23 mouse cellular contexts compared by ENCODE assay signal in the genomic region with DNA sequence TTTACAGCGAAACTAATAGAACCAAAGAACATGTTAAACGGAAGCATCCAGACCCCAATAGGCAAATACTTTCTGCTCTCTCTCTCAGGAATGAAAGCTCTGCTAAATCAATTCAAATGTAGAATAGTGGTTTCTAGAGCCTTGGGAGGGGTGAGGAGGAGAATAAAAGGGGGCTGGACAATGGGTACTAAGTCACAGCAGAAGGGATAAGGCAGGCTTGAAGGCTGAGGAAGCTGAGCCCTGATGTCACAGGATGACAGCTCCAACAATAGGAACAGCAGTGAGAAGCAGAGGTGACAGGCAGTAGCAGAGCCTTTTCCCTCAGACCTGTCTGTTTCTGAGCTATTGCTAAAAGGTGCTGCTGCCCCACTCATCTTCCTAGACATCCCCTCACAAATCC. TPM values are rescaled to one million over a fixed set of nuclear protein-coding genes. Genes with fewer than 3 reads are reported as not detected.
DNase-seq lines count a peak whose midpoint lies in the region; ATAC-seq and TF ChIP-seq lines count a peak whose summit lies in the region.
"Had no signal": no experiment of that assay in that cellular context is flagged by ENCODE, and none has a peak within 500 bp of the region (broad histone marks: within the 10 kb centered on the region; RNA-seq: fewer than 3 reads in every experiment).

No protein-coding gene starts in this region.

- no peak for TF ChIP-seq CTCF in brain, embryonic 14.5 days (IDR thresholded peaks at IDR 0.05; ENCODE audit: borderline replicate concordance, extremely low read depth, insufficient read depth, insufficient read length)

- TF ChIP-seq POLR2A in brain, embryonic 14.5 days (IDR thresholded peaks at IDR 0.05; ENCODE audit: borderline replicate concordance, extremely low read depth, insufficient read depth, insufficient read length, poor library complexity, severe bottlenecking), result no peak

- H3K9ac ChIP-seq in midbrain, embryonic 15.5 days, result no peak overlapping the region
- H3K9ac ChIP-seq: embryonic facial prominence, embryonic 15.5 days; heart, embryonic 13.5 days had no signal

- H3K4me1 ChIP-seq in midbrain, embryonic 10.5 days, result peaks cover 29% of the 10 kb centered on the region
- H3K4me1 ChIP-seq in midbrain, embryonic 15.5 days, result no peaks in the 10 kb centered on the region

- no peak for ATAC-seq in midbrain, embryonic 15.5 days (replicated peaks)
- ATAC-seq: forebrain, embryonic 14.5 days; hindbrain, embryonic 16.5 days; Patski had no signal

- DNase-seq in embryo, embryonic 10.5 days (ENCODE audit: low spot score), result peak; percentile 44
- no peak for DNase-seq in embryo, embryonic 9.5 days (ENCODE audit: extremely low spot score)
- peak; percentile 44 for DNase-seq in midbrain, embryonic 10.5 days (ENCODE audit: low spot score)
- DNase-seq in ES-CJ7 (ENCODE audit: low read depth, low spot score), result peak; percentile 26
- DNase-seq in brain, embryonic 14.5 days (ENCODE audit: low read depth), result peak; percentile 20
- no peak for DNase-seq in urinary bladder, postnatal 4 days (ENCODE audit: low spot score in 2 of 2)
- DNase-seq: adrenal gland, adult 8-10 months; adrenal gland, postnatal 36 days; cerebellum, adult 11 months; cerebellum, adult 8-10 months; cerebellum, postnatal 14 days; gastrocnemius, adult 2 months; gastrocnemius, postnatal 25 days; heart, postnatal 4 days had no signal

- H3K9me3 ChIP-seq in midbrain, embryonic 10.5 days (replicated peaks), result no peaks in the 10 kb centered on the region
- no peaks in the 10 kb centered on the region for H3K9me3 ChIP-seq in midbrain, embryonic 15.5 days
- H3K9me3 ChIP-seq: embryonic facial prominence, embryonic 15.5 days; forebrain, embryonic 10.5 days; heart, embryonic 13.5 days had no signal

- peak overlapping the region; percentile 67 for H3K27ac ChIP-seq in midbrain, embryonic 10.5 days (replicated peaks)
- no peak overlapping the region for H3K27ac ChIP-seq in midbrain, embryonic 15.5 days
- H3K27ac ChIP-seq: embryonic facial prominence, embryonic 15.5 days; forebrain, embryonic 10.5 days; gastrocnemius, adult 2 months; heart, embryonic 13.5 days had no signal

- 44% methylated on average over 2 of the region's 2 CpGs for WGBS in midbrain, embryonic 10.5 days
- WGBS in midbrain, embryonic 15.5 days, result 21% methylated on average over 2 of the region's 2 CpGs

- H3K27me3 ChIP-seq in midbrain, embryonic 10.5 days (ENCODE audit: low read depth, poor library complexity, severe bottlenecking), result no peaks in the 10 kb centered on the region
- H3K27me3 ChIP-seq in midbrain, embryonic 15.5 days (replicated peaks), result no peaks in the 10 kb centered on the region
- H3K27me3 ChIP-seq: embryonic facial prominence, embryonic 15.5 days; heart, embryonic 13.5 days had no signal

- H3K4me3 ChIP-seq in midbrain, embryonic 10.5 days, result no peak overlapping the region
- H3K4me3 ChIP-seq in midbrain, embryonic 15.5 days, result no peak overlapping the region
- H3K4me3 ChIP-seq: embryonic facial prominence, embryonic 15.5 days; erythroblast, embryonic 14.5 days; forebrain, embryonic 10.5 days; gastrocnemius, adult 2 months; heart, embryonic 13.5 days had no signal

- H3K4me2 ChIP-seq in midbrain, embryonic 15.5 days, result no peak overlapping the region
- H3K4me2 ChIP-seq: embryonic facial prominence, embryonic 15.5 days; heart, embryonic 13.5 days had no signal

- H3K36me3 ChIP-seq in midbrain, embryonic 10.5 days, result no peaks in the 10 kb centered on the region
- H3K36me3 ChIP-seq in midbrain, embryonic 15.5 days (replicated peaks), result no peaks in the 10 kb centered on the region
- H3K36me3 ChIP-seq: embryonic facial prominence, embryonic 15.5 days; forebrain, embryonic 10.5 days; heart, embryonic 13.5 days had no signal

RNA-seq across cellular contexts. Expression of a gene that starts 41.8 kb away (rescaled TPM):
- polyA plus RNA-seq in midbrain, embryonic 10.5 days (2016; fragmentation: Nextera tagmentation; extraction: Ambion mirVana), result 6.0 and 7.7 TPM in 2 replicates
- 1.6 and 1.7 TPM in 2 replicates for polyA plus RNA-seq in midbrain, embryonic 15.5 days (2015; fragmentation: Nextera tagmentation; extraction: Ambion mirVana)
- 6.0 and 6.1 TPM in 2 replicates for polyA plus RNA-seq in brain, embryonic 14.5 days (2012; rRNA removed)
- polyA plus RNA-seq: C2C12; erythroblast, embryonic 14.5 days had no signal

Comparison
In these comparisons a context has a peak if more than half of its experiments do, and no peak if none do; other contexts are left out.
1. DNase-seq: peak in embryo, embryonic 10.5 days (single experiment), midbrain, embryonic 10.5 days (single experiment), ES-CJ7 (single experiment) and brain, embryonic 14.5 days (single experiment); none in embryo, embryonic 9.5 days (single experiment) and urinary bladder, postnatal 4 days (0 of 2).